Mouse (Mus musculus): ENCODE data around the gene Zfp988. TPM values are rescaled to one million over a fixed set of nuclear protein-coding genes. Genes with fewer than 3 reads are reported as not detected.
"Not testable (repeated sequence)": the region's sequence is repeated elsewhere in the genome, so short reads cannot be mapped to it uniquely, and the experiment has no call there.

The Zfp988 gene
- total and polyA plus RNA-seq, 2 experiments from 2014 or later = 0.05 to 0.15 TPM

GRCm38 (mm10) chr4:147340876-147341275 is 35.4 kb downstream of the Zfp988 start:
- H3K9ac ChIP-seq (replicated peaks; ENCODE audit: low read length); H3K36me3 ChIP-seq (ENCODE audit: insufficient read depth, low read length); H3K27ac ChIP-seq; H3K27me3 ChIP-seq (ENCODE audit: insufficient read depth, low read length); H3K4me1 ChIP-seq (ENCODE audit: insufficient read depth, low read length); H3K4me2 ChIP-seq (ENCODE audit: low read depth, low read length); H3K4me3 ChIP-seq (ENCODE audit: low read length); DNase-seq (ENCODE audit: low spot score); ATAC-seq: not testable (repeated sequence)
- peaks cover 51% of the 10 kb centered on the region for H3K9me3 ChIP-seq (ENCODE audit: low read length)
- WGBS = 85% methylated on average over 3 of the region's 3 CpGs

GRCm38 (mm10) chr4:147343042-147343908 is 37.8 kb downstream of the Zfp988 start:
- H3K4me3 ChIP-seq (ENCODE audit: low read length); H3K4me2 ChIP-seq (ENCODE audit: low read depth, low read length); H3K36me3 ChIP-seq (ENCODE audit: insufficient read depth, low read length); H3K4me1 ChIP-seq (ENCODE audit: insufficient read depth, low read length); H3K27ac ChIP-seq; H3K9ac ChIP-seq (replicated peaks; ENCODE audit: low read length); DNase-seq (ENCODE audit: low spot score); H3K27me3 ChIP-seq (ENCODE audit: insufficient read depth, low read length): not testable (repeated sequence)
- WGBS = 78% methylated on average over 6 of the region's 6 CpGs
- peak; percentile 80 for ATAC-seq
- H3K9me3 ChIP-seq (ENCODE audit: low read length) = peaks cover 41% of the 10 kb centered on the region

- not testable (repeated sequence) for H3K27ac ChIP-seq; H3K4me3 ChIP-seq (ENCODE audit: low read length); H3K4me1 ChIP-seq (ENCODE audit: insufficient read depth, low read length); H3K9ac ChIP-seq (replicated peaks; ENCODE audit: low read length); H3K4me2 ChIP-seq (ENCODE audit: low read depth, low read length); ATAC-seq; H3K27me3 ChIP-seq (ENCODE audit: insufficient read depth, low read length); H3K36me3 ChIP-seq (ENCODE audit: insufficient read depth, low read length); DNase-seq (ENCODE audit: low spot score)
- 81% methylated on average over 2 of the region's 2 CpGs for WGBS
- peaks cover 47% of the 10 kb centered on the region for H3K9me3 ChIP-seq (ENCODE audit: low read length)
Measured at GRCm38 (mm10) chr4:147345061-147345554, 39.6 kb downstream of the Zfp988 start.

GRCm38 (mm10) chr4:147346361-147347035 is 41.0 kb downstream of the Zfp988 start:
- H3K4me2 ChIP-seq (ENCODE audit: low read depth, low read length); ATAC-seq; H3K4me3 ChIP-seq (ENCODE audit: low read length); H3K27ac ChIP-seq; DNase-seq (ENCODE audit: low spot score); H3K27me3 ChIP-seq (ENCODE audit: insufficient read depth, low read length); H3K36me3 ChIP-seq (ENCODE audit: insufficient read depth, low read length); H3K4me1 ChIP-seq (ENCODE audit: insufficient read depth, low read length); H3K9ac ChIP-seq (replicated peaks; ENCODE audit: low read length): not testable (repeated sequence)
- H3K9me3 ChIP-seq (ENCODE audit: low read length) = peaks cover 53% of the 10 kb centered on the region
- WGBS = 64% methylated on average over 4 of the region's 4 CpGs

- not testable (repeated sequence) for H3K36me3 ChIP-seq (ENCODE audit: insufficient read depth, low read length); H3K4me2 ChIP-seq (ENCODE audit: low read depth, low read length); H3K9ac ChIP-seq (replicated peaks; ENCODE audit: low read length); DNase-seq (ENCODE audit: low spot score); H3K27me3 ChIP-seq (ENCODE audit: insufficient read depth, low read length); H3K27ac ChIP-seq; H3K4me3 ChIP-seq (ENCODE audit: low read length); H3K4me1 ChIP-seq (ENCODE audit: insufficient read depth, low read length); ATAC-seq
- WGBS = 62% methylated on average over 4 of the region's 4 CpGs
- H3K9me3 ChIP-seq (ENCODE audit: low read length) = peaks cover 53% of the 10 kb centered on the region
Measured at GRCm38 (mm10) chr4:147347300-147347699, 41.8 kb downstream of the Zfp988 start.

- DNase-seq (ENCODE audit: low spot score); H3K27me3 ChIP-seq (ENCODE audit: insufficient read depth, low read length); H3K4me3 ChIP-seq (ENCODE audit: low read length); ATAC-seq; H3K27ac ChIP-seq; H3K4me2 ChIP-seq (ENCODE audit: low read depth, low read length); H3K9ac ChIP-seq (replicated peaks; ENCODE audit: low read length); H3K36me3 ChIP-seq (ENCODE audit: insufficient read depth, low read length); H3K4me1 ChIP-seq (ENCODE audit: insufficient read depth, low read length): not testable (repeated sequence)
- peaks cover 52% of the 10 kb centered on the region for H3K9me3 ChIP-seq (ENCODE audit: low read length)
- WGBS = 63% methylated on average over 1 of the region's 3 CpGs
Measured at GRCm38 (mm10) chr4:147347880-147348279, 42.4 kb downstream of the Zfp988 start.

- not testable (repeated sequence) for ATAC-seq; H3K36me3 ChIP-seq (ENCODE audit: insufficient read depth, low read length); DNase-seq (ENCODE audit: low spot score); H3K27me3 ChIP-seq (ENCODE audit: insufficient read depth, low read length); H3K4me3 ChIP-seq (ENCODE audit: low read length); H3K27ac ChIP-seq; H3K4me1 ChIP-seq (ENCODE audit: insufficient read depth, low read length); H3K4me2 ChIP-seq (ENCODE audit: low read depth, low read length); H3K9ac ChIP-seq (replicated peaks; ENCODE audit: low read length)
- peaks cover 47% of the 10 kb centered on the region for H3K9me3 ChIP-seq (ENCODE audit: low read length)
- 76% methylated on average over 2 of the region's 2 CpGs for WGBS
Measured at GRCm38 (mm10) chr4:147348401-147348800, 42.9 kb downstream of the Zfp988 start.

- H3K27me3 ChIP-seq (ENCODE audit: insufficient read depth, low read length); ATAC-seq; DNase-seq (ENCODE audit: low spot score); H3K4me3 ChIP-seq (ENCODE audit: low read length); H3K4me2 ChIP-seq (ENCODE audit: low read depth, low read length); H3K36me3 ChIP-seq (ENCODE audit: insufficient read depth, low read length); H3K9ac ChIP-seq (replicated peaks; ENCODE audit: low read length); H3K4me1 ChIP-seq (ENCODE audit: insufficient read depth, low read length); H3K27ac ChIP-seq: not testable (repeated sequence)
- H3K9me3 ChIP-seq (ENCODE audit: low read length) = peaks cover 43% of the 10 kb centered on the region
- 89% methylated on average over 18 of the region's 19 CpGs for WGBS
Measured at GRCm38 (mm10) chr4:147348906-147349686, 43.6 kb downstream of the Zfp988 start.

- not testable (repeated sequence) for H3K4me3 ChIP-seq (ENCODE audit: low read length); DNase-seq (ENCODE audit: low spot score); H3K4me2 ChIP-seq (ENCODE audit: low read depth, low read length); H3K27ac ChIP-seq; H3K4me1 ChIP-seq (ENCODE audit: insufficient read depth, low read length); H3K27me3 ChIP-seq (ENCODE audit: insufficient read depth, low read length); H3K9ac ChIP-seq (replicated peaks; ENCODE audit: low read length); ATAC-seq; H3K36me3 ChIP-seq (ENCODE audit: insufficient read depth, low read length)
- H3K9me3 ChIP-seq (ENCODE audit: low read length) = peaks cover 43% of the 10 kb centered on the region
- 83% methylated on average over 9 of the region's 9 CpGs for WGBS
Measured at GRCm38 (mm10) chr4:147349687-147350415, 44.4 kb downstream of the Zfp988 start.

Data from hindbrain, postnatal 0 days (tissue).